In genomic region chr9:108825820-108826699, GRCm38 (mm10) we compare ENCODE assay signal across 8 mouse cellular contexts. TPM values are rescaled to one million over a fixed set of nuclear protein-coding genes. Genes with fewer than 3 reads are reported as not detected.
DNase-seq lines count a peak whose midpoint lies in the region; TF ChIP-seq lines count a peak whose summit lies in the region.

Gene Celsr3 (plus strand): TSS chr9:108826320.

- H3K9ac ChIP-seq in ES-E14 (ENCODE audit: insufficient read depth, low read depth, low read length, poor library complexity, severe bottlenecking), result peak within 1 kb of the TSS; percentile 69

- no peak within 1 kb of the TSS for H3K27ac ChIP-seq in ES-E14 (ENCODE audit: insufficient read depth, low read depth, low read length, poor library complexity, severe bottlenecking)

- in situ Hi-C loops in ES-E14 (cut with MboI; ENCODE audit: low sequenced_read_pairs in 2 of 2, unreplicated experiment in 2 of 2), result no loop called here

- H3K36me3 ChIP-seq in ES-E14 (ENCODE audit: control insufficient read depth, insufficient read depth, low read length, poor library complexity, severe bottlenecking), result no peaks in the 10 kb centered on the region

- DNase-seq in CD4-positive helper T cell, adult 2 months (ENCODE audit: low read depth, low spot score), result peak; percentile 19
- peak; percentile 90 for DNase-seq in ES-E14 (ENCODE audit: low read depth, low spot score)
- peak; percentile 94 to 97 for DNase-seq in cerebellum, postnatal 10 days
- DNase-seq in frontal cortex, postnatal 14 days (ENCODE audit: low spot score in 2 of 2), result peak; percentile 85 to 86
- peak; percentile 89 for DNase-seq in layer of hippocampus, adult 9-11 months
- peak; percentile 55 for DNase-seq in lung, postnatal 10 days
- peak; percentile 89 for DNase-seq in right cerebral cortex, postnatal 25 days
- no peak for DNase-seq in urinary bladder, adult 18-20 months (ENCODE audit: low spot score in 2 of 2)

- H3K4me1 ChIP-seq in ES-E14 (ENCODE audit: control insufficient read depth in 2 of 2, insufficient read depth in 2 of 2, low read length in 2 of 2, poor library complexity in 1 of 2), result peaks cover 0 to 11% of the 10 kb centered on the region in 2 experiments; a peak in 1 of 4 replicates

- peak within 1 kb of the TSS; percentile 66 to 86 for H3K4me3 ChIP-seq in ES-E14 (ENCODE audit: insufficient read depth in 1 of 2, low read depth in 1 of 2, low read length in 2 of 2, poor library complexity in 1 of 2, severe bottlenecking in 1 of 2)

- H3K9me3 ChIP-seq in ES-E14 (ENCODE audit: control insufficient read depth, insufficient read depth, low read depth, low read length), result no peaks in the 10 kb centered on the region

TF ChIP-seq in ES-E14, 5 proteins besides CTCF, POLR2A, EP300 and RAD21:
- TF ChIP-seq ZNF384 (IDR thresholded peaks at IDR 0.05; ENCODE audit: low read depth, low read length) (no peak), HCFC1 (IDR thresholded peaks at IDR 0.05; ENCODE audit: borderline replicate concordance, insufficient read depth, low read length) (peak; percentile 91), CHD2 (IDR thresholded peaks at IDR 0.05; ENCODE audit: low read depth, low read length) (no peak), MAFK (IDR thresholded peaks at IDR 0.05; ENCODE audit: insufficient read depth, low read depth, low read length) (no peak)

RNA-seq across cellular contexts. Expression of gene Celsr3, which starts in this region (rescaled TPM):
- total RNA-seq in ES-E14 (2012; rRNA removed), result 4.3 and 14.6 TPM in 2 replicates

Comparison
In these comparisons a context has a peak if more than half of its experiments do, and no peak if none do; other contexts are left out.
1. DNase-seq: peak in CD4-positive helper T cell, adult 2 months (single experiment), ES-E14 (single experiment), cerebellum, postnatal 10 days (2 of 2), frontal cortex, postnatal 14 days (2 of 2), layer of hippocampus, adult 9-11 months (single experiment), lung, postnatal 10 days (single experiment) and right cerebral cortex, postnatal 25 days (single experiment); none in urinary bladder, adult 18-20 months (0 of 2).